Mouse (Mus musculus) kidney, embryonic 14.5 days (tissue): ENCODE data around the gene St3gal4. TPM values are rescaled to one million over a fixed set of nuclear protein-coding genes. Genes with fewer than 3 reads are reported as not detected.

Experiments
- ATAC-seq: fragments of 200-750 bp; cut with Nextera tagmentation; 2 replicates; pipeline ENCODE4 v1.8.0; 2017; ENCODE audit warnings: moderate number of reproducible peaks, mild to moderate bottlenecking, moderate TSS enrichment, moderate library complexity; ENCODE audit not compliant: low FRiP score, low TSS enrichment
- H3K27ac ChIP-seq: fragments of 300-500 bp; sonication (generic); 2 replicates; pipeline ENCODE4 v1.5.1; 2014; ENCODE audit warnings: low read depth, mild to moderate bottlenecking, low read length, moderate library complexity, mixed read lengths
- H3K27me3 ChIP-seq: fragments of 300-500 bp; sonication (generic); 2 replicates; pipeline ENCODE4 v1.6.1; 2014; ENCODE audit warnings: mild to moderate bottlenecking, low read length; ENCODE audit not compliant: control insufficient read depth, insufficient read depth
- H3K36me3 ChIP-seq: fragments of 300-500 bp; sonication (generic); 2 replicates; pipeline ENCODE4 v1.6.1; 2014; ENCODE audit warnings: low read length, mixed read lengths; ENCODE audit not compliant: control insufficient read depth, insufficient read depth
- H3K4me1 ChIP-seq: fragments of 300-500 bp; sonication (generic); 2 replicates; pipeline ENCODE4 v1.6.1; 2014; ENCODE audit warnings: low read length, mixed read lengths; ENCODE audit not compliant: control insufficient read depth, insufficient read depth
- H3K4me2 ChIP-seq: fragments of 300-500 bp; sonication (generic); replicated peaks from 2 replicates; pipeline ENCODE4 v1.6.1; 2014; ENCODE audit warnings: low read depth, mild to moderate bottlenecking, low read length
- H3K4me3 ChIP-seq: fragments of 300-500 bp; sonication (generic); 2 replicates; pipeline ENCODE4 v1.5.1; 2014; ENCODE audit warnings: mild to moderate bottlenecking, low read length
- H3K9ac ChIP-seq: fragments of 300-500 bp; sonication (generic); 2 replicates; pipeline ENCODE4 v1.6.1; 2014; ENCODE audit warnings: low read depth, mild to moderate bottlenecking, low read length, moderate library complexity
- H3K9me3 ChIP-seq: fragments of 300-500 bp; sonication (generic); 2 replicates; pipeline ENCODE4 v1.6.1; 2016; ENCODE audit warnings: low read length; ENCODE audit not compliant: control insufficient read depth
- WGBS: fragments of 180-500 bp; shearing (Covaris S2); extraction: QIAGEN DNeasy Blood & Tissue Kit; methylation state at CpG from one replicate; pipeline ENCODE4 v1.1.7; 2014; 5-methylcytosine and 5-hydroxymethylcytosine counted together
- polyA plus RNA-seq: library from polyadenylated mRNA; unstranded; fragments of >200 nt; fragmentation: Nextera tagmentation; extraction: Ambion mirVana; gene quantifications from 2 replicates; pipeline ENCODE4 v1.2.1, GENCODE M21; 2014

The St3gal4 gene
- polyA plus RNA-seq, 1 experiment from 2014 or later = 19.1 TPM

- H3K4me1 ChIP-seq = peaks cover 10% of the 10 kb centered on the region; the same call in 1 of the 2 replicates
- WGBS = 64% methylated on average over 5 of the region's 5 CpGs
- H3K9me3 ChIP-seq = peaks cover 4% of the 10 kb centered on the region
- H3K4me2 ChIP-seq = no peak overlapping the region
- no peak for ATAC-seq
- H3K27me3 ChIP-seq = no peaks in the 10 kb centered on the region
- no peak overlapping the region for H3K9ac ChIP-seq
- no peaks in the 10 kb centered on the region for H3K36me3 ChIP-seq
- no peak overlapping the region for H3K4me3 ChIP-seq
- no peak overlapping the region; the same call in 1 of the 2 replicates for H3K27ac ChIP-seq
Measured at GRCm38 (mm10) chr9:35039846-35040245, 79.2 kb downstream of the St3gal4 start.

GRCm38 (mm10) chr9:35038922-35039586 is 80.0 kb downstream of the St3gal4 start:
- peaks cover 4% of the 10 kb centered on the region for H3K9me3 ChIP-seq
- H3K4me3 ChIP-seq = no peak overlapping the region
- H3K27ac ChIP-seq = peak overlapping the region; percentile 71; the same call in 1 of the 2 replicates
- H3K27me3 ChIP-seq = no peaks in the 10 kb centered on the region
- no peaks in the 10 kb centered on the region for H3K36me3 ChIP-seq
- H3K4me1 ChIP-seq = peaks cover 4% of the 10 kb centered on the region; the same call in 1 of the 2 replicates
- no peak overlapping the region for H3K4me2 ChIP-seq
- H3K9ac ChIP-seq = no peak overlapping the region
- WGBS = 67% methylated on average over 7 of the region's 7 CpGs
- ATAC-seq = no peak

- Histone ChIP-seq H3K4me3 (no peak overlapping the region), H3K9me3 (peaks cover 4% of the 10 kb centered on the region), H3K4me2 (no peak overlapping the region), H3K9ac (no peak overlapping the region), H3K4me1 (no peaks in the 10 kb centered on the region), H3K36me3 (no peaks in the 10 kb centered on the region), H3K27me3 (no peaks in the 10 kb centered on the region), H3K27ac (no peak overlapping the region)
- ATAC-seq = no peak
- 55% methylated on average over 14 of the region's 14 CpGs for WGBS
Measured at GRCm38 (mm10) chr9:35035074-35035473, 84.0 kb downstream of the St3gal4 start.

- Histone ChIP-seq H3K4me1 (no peaks in the 10 kb centered on the region), H3K4me2 (no peak overlapping the region), H3K36me3 (no peaks in the 10 kb centered on the region), H3K9me3 (peaks cover 4% of the 10 kb centered on the region), H3K27me3 (no peaks in the 10 kb centered on the region), H3K9ac (no peak overlapping the region), H3K27ac (no peak overlapping the region), H3K4me3 (no peak overlapping the region)
- WGBS = 72% methylated on average over 6 of the region's 6 CpGs
- no peak for ATAC-seq
Measured at GRCm38 (mm10) chr9:35032457-35032856, 86.6 kb downstream of the St3gal4 start.

GRCm38 (mm10) chr9:35030823-35031222 is 88.2 kb downstream of the St3gal4 start:
- Histone ChIP-seq H3K4me3 (no peak overlapping the region), H3K4me2 (no peak overlapping the region), H3K27ac (no peak overlapping the region), H3K27me3 (no peaks in the 10 kb centered on the region), H3K9ac (no peak overlapping the region), H3K9me3 (no peaks in the 10 kb centered on the region), H3K36me3 (no peaks in the 10 kb centered on the region), H3K4me1 (no peaks in the 10 kb centered on the region)
- peak; percentile 47; the same call in 1 of the 2 replicates for ATAC-seq
- 73% methylated on average over 5 of the region's 5 CpGs for WGBS

- H3K27ac ChIP-seq = no peak overlapping the region
- no peak overlapping the region for H3K4me2 ChIP-seq
- no peaks in the 10 kb centered on the region for H3K4me1 ChIP-seq
- ATAC-seq = no peak
- no peak overlapping the region for H3K4me3 ChIP-seq
- H3K9ac ChIP-seq = no peak overlapping the region
- no peaks in the 10 kb centered on the region for H3K27me3 ChIP-seq
- WGBS = 80% methylated on average over 6 of the region's 6 CpGs
- no peaks in the 10 kb centered on the region for H3K36me3 ChIP-seq
- no peaks in the 10 kb centered on the region for H3K9me3 ChIP-seq
Measured at GRCm38 (mm10) chr9:35027382-35027997, 91.6 kb downstream of the St3gal4 start.

GRCm38 (mm10) chr9:35026897-35027311 is 92.2 kb downstream of the St3gal4 start:
- no peaks in the 10 kb centered on the region for H3K36me3 ChIP-seq

GRCm38 (mm10) chr9:35026311-35026710 is 92.8 kb downstream of the St3gal4 start:
- Histone ChIP-seq H3K27me3 (no peaks in the 10 kb centered on the region), H3K9me3 (no peaks in the 10 kb centered on the region), H3K36me3 (no peaks in the 10 kb centered on the region), H3K4me1 (no peaks in the 10 kb centered on the region), H3K4me2 (no peak overlapping the region), H3K27ac (no peak overlapping the region), H3K9ac (no peak overlapping the region), H3K4me3 (no peak overlapping the region)
- no peak for ATAC-seq
- WGBS = 82% methylated on average over 6 of the region's 6 CpGs

More at GRCm38 (mm10) chr9:35026897-35027311, 92.2 kb downstream of the St3gal4 start:
- Histone ChIP-seq H3K4me2 (no peak overlapping the region), H3K27me3 (no peaks in the 10 kb centered on the region), H3K9me3 (no peaks in the 10 kb centered on the region), H3K27ac (no peak overlapping the region), H3K4me3 (no peak overlapping the region), H3K4me1 (no peaks in the 10 kb centered on the region), H3K9ac (no peak overlapping the region)
- 48% methylated on average over 6 of the region's 6 CpGs for WGBS
- ATAC-seq = no peak
